Mouse (Mus musculus) yolk sac, embryonic 10.5 days (tissue): ENCODE data around the gene Ildr2.

Experiments used
- DNase-seq: peaks from one replicate; pipeline ENCODE4 v3.0.0-alpha.2; 2017; ENCODE audit warnings: low spot score

Ildr2 gene

GRCm38 (mm10) chr1:166283451-166283850, 29.5 kb downstream of the Ildr2 start:
- DNase-seq, result no peak

DNA sequence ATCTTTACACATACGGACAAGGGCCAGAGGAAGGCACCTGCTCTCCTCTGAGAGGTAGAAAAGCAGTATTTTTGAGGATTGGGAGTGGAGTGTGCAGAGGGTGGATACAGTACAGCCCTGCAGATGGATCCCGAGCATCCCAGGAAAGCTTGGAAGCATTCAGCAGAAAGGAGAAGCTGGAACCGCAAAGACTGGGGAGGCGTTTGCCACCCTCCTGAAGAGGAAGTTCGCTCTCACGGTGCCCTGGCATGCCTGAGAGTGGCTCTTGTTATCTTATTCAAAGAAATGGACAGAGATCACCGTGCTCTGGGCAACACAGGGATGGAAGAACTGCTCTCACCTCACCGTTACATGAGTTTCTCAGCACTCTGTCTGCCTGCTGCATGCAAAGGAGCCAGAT, 30.5 kb downstream of the Ildr2 start:
- DNase-seq, result no peak

DNA sequence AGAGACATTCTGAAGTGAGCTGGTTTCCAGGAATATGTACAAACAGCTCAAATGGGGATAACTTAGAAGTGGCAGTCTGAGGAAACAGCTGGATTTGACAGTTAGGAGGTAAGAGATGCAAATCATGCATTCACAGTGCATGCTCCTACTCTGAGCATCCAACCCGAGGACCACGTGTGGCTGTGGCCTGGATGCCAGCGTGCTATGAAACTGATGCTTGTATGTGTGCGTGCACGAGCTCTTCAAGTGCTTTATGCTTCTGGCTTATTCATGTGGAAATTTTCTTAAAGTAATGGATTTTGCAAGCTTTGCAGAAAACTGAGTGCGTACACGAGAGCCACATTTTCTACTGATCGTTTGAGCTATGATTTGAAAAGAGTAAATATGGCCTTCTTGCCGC, 32.3 kb downstream of the Ildr2 start:
- DNase-seq, result no peak

DNA sequence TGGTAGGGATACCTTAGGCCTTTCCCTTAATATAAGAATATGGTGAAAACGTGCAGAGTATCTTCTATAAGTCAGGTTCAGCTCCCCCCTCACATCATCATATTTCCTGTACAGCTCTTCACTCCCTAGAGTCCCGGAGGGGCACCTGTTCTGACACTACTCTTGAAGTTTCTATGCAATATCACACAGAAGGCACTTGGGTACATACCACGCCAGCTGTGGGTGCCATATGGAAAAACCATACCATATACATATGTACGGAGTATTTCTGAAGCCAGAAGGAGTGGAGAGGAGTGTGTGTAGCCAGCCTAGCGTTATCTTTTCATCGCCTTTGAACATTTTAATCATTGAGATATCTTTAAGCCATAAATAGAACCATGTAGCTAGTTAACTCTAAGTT, 36.6 kb downstream of the Ildr2 start:
- no peak for DNase-seq

DNA sequence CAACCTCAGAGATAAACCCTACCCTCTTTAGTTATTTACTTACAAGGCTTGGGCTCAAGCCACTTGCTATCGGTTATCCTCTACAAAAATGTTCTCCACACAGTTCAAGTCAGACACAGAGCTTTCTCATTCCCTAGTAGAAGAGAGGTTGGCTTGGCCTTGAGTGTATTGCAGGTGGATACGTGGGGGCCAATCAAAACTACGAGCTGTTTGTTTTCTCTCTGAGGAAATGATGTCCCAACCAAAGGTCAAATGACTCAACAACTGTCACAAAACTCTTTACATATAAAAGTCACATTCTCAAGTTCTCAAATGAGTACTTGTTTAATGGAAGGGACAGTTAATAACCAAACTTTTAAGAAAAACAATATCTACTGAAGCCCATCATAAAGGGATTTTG, 39.1 kb downstream of the Ildr2 start:
- no peak for DNase-seq

- DNase-seq, result no peak
Measured at GRCm38 (mm10) chr1:166295548-166295947, 41.6 kb downstream of the Ildr2 start.

GRCm38 (mm10) chr1:166296371-166296770, 42.4 kb downstream of the Ildr2 start:
- DNase-seq, result no peak

- DNase-seq, result no peak
Measured at GRCm38 (mm10) chr1:166296971-166297370, 43.0 kb downstream of the Ildr2 start.

- no peak for DNase-seq
Measured at GRCm38 (mm10) chr1:166297499-166298111, 43.7 kb downstream of the Ildr2 start.

DNA sequence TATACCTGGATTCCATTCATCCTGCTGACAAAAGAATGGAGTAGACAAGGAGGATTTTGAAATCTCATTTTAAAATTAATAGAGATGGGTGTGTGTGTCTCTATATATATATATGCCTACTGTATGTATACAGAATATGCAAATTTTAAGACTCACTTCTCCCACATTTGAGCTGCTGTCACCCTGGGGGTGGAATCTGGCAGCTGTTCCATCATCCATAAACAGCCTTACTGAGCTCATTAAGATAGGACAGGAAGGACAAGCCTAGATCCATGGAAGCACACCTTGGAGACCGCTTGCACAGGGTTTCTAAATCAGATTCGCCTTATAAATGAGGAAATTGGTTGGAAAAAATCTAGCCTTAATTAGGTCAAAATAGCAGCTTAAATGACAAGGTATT, 44.9 kb downstream of the Ildr2 start:
- DNase-seq, result no peak

DNA sequence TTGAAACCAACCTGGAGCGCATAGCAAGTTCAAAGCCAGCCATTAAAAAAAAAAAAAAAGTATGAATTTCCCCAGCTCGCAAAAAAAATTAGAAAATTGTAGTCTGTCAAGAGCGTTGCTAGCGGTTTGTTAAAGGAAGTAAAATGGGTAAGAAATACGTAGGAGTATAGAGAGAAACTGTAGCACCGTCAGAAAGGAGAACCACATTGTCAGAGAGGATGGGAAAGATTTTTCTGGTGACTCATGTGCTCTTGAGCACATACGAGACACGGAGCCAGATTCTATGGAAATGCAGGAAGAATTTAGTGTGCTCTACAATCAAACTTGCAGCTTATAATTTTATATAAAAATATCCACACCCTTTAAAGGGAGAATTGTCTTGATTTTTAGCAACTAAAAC, 45.9 kb downstream of the Ildr2 start:
- no peak for DNase-seq

GRCm38 (mm10) chr1:166300526-166300925, 46.6 kb downstream of the Ildr2 start:
- no peak for DNase-seq

GRCm38 (mm10) chr1:166304352-166305240, 50.7 kb downstream of the Ildr2 start:
- DNase-seq, result no peak

DNA sequence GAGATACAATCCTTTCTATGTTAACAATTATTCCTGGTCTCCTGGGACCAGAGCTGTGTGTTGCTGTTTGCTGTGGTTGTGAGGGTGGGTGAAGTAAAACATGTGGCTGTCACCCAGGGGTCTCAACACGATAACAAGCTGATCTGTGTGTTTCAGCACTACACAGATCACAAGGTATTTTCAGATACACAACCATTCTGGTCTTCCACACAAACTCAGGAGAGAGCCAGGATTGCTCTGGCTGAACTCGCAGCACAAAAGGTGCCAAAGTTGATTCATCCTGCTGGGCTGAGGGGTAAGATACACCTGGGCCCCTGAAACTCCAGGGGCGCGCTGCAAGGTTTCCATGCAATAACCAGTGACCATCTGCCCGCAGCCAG, 54.5 kb downstream of the Ildr2 start:
- DNase-seq, result no peak

- peak; percentile 16 for DNase-seq
Measured at GRCm38 (mm10) chr1:166308851-166309715, 55.1 kb downstream of the Ildr2 start.

GRCm38 (mm10) chr1:166311151-166311550, 57.2 kb downstream of the Ildr2 start:
- no peak for DNase-seq

DNA sequence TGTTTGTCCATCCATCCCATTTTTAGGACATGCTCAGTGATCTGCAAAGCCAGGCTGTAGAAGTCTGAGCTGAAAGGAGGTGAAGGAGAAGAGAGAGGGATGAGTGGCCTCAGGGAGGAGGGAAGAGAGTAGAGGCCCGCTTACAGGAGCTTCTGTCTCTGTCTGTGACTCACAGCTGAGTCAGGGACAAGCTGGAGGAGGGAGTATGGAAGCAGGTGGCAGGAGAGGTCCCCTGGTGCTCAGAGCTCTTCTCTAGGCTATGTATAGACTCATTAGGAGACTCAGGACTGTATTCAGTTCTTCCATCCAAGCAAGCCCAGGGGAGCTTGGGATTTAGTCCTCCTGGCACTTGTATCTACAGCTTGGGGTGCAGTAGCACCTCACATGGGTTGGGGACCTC, 59.7 kb downstream of the Ildr2 start:
- no peak for DNase-seq

DNA sequence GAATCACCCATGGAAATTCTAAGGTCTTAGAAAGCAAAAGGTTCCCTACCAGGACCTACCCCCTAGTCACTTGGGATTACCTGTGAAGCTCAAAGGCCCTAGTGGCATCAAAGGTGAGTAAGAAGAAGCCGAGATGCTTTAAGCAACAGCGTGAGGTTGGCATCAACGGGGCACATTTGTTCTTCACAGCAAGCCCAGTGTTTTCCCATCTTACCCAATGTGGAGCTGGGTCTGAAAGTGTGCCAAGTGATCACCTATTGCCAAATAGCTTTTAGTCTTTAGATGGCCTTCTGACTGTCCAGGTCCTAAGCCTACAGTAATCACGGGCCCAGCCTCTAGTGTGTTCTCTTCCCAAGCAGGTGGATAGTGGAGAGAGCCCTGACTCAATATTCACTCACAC, 61.8 kb downstream of the Ildr2 start:
- no peak for DNase-seq

DNA sequence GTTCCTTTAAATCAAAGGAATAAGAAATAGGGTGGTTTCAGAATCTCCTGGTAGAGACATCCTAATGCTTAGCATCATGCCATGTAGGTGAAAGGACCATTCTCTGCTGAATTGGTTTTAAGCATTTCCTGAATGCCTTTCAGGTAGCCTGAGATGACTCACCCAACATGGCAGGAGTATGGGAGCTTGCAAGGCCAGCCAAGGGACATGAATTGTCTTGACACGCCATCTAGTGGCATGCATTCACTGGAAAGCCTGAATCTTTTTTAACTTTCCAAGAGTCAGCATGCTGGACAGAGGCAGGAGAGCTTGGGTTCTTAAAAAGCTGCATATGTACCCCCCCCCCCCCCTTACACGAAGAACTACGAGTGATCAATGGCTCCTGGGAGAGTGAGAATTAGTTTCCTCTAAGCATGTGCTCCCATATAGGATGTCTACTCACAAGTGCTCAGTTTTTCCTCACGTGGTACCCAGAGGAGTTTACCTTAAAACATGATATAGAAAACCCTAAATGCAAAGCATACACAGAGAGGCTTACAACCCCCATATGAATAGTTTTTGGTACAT, 65.3 kb downstream of the Ildr2 start:
- peak; percentile 60 for DNase-seq

DNA sequence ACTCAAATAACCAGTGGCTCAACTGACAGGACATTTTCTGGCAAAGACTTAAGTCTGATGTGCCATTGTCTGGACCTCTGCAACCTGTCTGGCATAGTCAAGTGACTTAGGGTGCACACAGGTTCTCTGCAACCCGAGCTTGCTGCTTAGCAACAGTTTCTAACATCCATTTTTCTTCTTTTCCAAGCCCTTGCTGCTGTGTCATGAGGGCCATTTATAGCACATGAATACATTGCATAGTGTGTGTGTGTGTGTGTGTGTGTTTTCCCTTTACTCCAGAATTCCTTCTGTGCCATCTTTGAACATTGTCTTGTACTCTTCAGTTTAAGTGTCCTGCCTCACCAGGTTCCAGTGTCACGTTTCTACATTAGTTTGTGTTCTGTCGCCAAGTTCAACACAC, 72.5 kb downstream of the Ildr2 start:
- DNase-seq, result no peak

- no peak for DNase-seq
Measured at GRCm38 (mm10) chr1:166330752-166331151, 76.8 kb downstream of the Ildr2 start.

GRCm38 (mm10) chr1:166339110-166339509, 85.2 kb downstream of the Ildr2 start:
- no peak for DNase-seq
